Mouse (Mus musculus): ENCODE measurements at regions not wholly inside any gene's neighbourhood (a gene's known extent, or its start where the extent isn't known, plus 50 kb on each side); places are given as distances from the start of the nearest gene placed in this dataset.
"Not testable (repeated sequence)": the region's sequence is repeated elsewhere in the genome, so short reads cannot be mapped to it uniquely, and the experiment has no call there.

GRCm38 (mm10) chr8:20121391-20121909 lies 218.3 kb downstream of the Gm31371 start:
- in situ Hi-C loops (cut with MboI, MseI) = loop anchor here (5.0 to 10.0 kb wide), 5 partner anchors 137 to 426 kb away; no protein-coding TSS in a partner anchor

GRCm38 (mm10) chr8:20122067-20122925 lies 219.1 kb downstream of the Gm31371 start:
- in situ Hi-C loops (cut with MboI, MseI) = loop anchor here (5.0 to 10.0 kb wide), 5 partner anchors 137 to 425 kb away; no protein-coding TSS in a partner anchor

DNA sequence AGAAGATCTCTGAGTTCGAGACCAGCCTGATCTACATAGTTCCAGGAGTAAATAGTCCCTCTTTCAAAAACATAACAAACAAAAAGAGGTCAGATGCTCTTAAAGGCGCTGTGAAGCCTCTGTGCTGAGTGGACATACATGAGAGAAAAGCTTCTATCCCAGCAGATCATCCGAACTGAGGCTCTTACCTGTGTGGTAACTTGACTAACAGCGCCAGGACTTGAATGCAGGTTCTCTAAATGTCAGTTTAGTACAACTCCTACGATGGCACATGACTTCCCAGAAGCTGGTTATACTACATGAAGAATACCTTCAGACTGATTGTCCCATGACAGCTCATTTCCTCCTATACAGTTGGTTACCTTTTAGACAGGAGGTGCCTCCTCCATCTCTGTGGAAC lies 220.4 kb downstream of the Gm31371 start:
- in situ Hi-C loops (cut with MboI, MseI) = loop anchor here (5.0 to 10.0 kb wide), 5 partner anchors 139 to 424 kb away; no protein-coding TSS in a partner anchor

- in situ Hi-C loops (cut with MboI, MseI) = loop anchor here (5.0 to 10.0 kb wide), 2 partner anchors 147 to 269 kb away; no protein-coding TSS in a partner anchor
Observed at GRCm38 (mm10) chr8:20135626-20136025, 227.4 kb downstream of the Gm15319 start.

DNA sequence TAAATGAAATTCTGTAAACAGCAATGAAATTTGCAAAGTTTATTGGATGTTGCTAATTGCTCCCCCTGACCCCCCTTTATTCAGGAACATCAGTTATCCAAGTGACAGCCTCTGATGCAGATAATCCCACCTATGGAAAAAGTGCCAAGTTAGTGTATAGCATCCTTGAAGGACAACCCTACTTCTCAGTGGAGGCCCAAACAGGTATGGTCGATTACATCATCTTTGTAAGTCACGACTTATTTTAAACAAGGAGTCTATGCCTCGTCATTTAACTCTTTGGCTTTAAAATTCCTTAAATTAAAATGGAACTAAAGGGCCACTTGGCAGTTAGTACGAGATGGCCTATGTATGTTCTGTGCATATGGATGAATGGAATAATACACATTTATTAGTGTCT lies 217.6 kb downstream of the Gm15319 start:
- in situ Hi-C loops (cut with MboI, MseI) = not testable (repeated sequence)

DNA sequence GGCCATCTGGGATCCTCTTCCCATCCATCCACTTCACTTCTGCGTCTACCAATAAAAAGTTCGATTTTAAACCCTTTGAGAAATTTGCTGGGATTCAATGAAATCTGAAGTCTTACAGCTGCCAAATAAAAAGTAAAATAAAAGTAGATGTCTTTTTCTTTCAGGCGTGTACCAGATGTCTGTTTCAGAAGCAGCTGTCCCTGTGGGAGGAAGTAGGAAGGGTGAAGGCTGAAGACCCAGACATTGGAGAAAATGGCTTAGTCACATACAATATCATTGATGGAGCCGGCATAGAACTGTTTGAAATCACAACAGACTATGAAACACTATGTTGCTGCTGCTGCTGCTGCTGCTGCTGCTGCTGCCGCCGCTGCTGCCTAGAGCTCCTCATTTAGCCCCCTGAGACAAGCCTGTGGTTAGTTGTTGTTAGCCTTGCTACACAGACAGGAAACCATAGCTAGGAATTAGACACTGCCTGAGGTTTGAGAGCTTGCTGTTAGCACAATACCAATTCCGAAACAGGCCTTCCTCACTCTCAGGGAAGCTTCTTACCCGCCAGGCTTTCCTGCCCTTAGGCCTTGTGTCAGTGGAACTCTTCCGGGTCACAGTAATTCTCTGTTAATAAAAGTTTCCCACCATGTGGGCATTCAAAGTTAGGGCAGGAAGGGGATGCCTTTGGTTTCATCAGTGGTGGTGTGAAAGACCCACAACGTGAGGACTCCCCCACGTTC lies 211.5 kb downstream of the Gm15319 start:
- in situ Hi-C loops (cut with MboI, MseI) = loop anchor here (10.0 kb wide), 3 partner anchors 113 to 433 kb away; no protein-coding TSS in a partner anchor

DNA sequence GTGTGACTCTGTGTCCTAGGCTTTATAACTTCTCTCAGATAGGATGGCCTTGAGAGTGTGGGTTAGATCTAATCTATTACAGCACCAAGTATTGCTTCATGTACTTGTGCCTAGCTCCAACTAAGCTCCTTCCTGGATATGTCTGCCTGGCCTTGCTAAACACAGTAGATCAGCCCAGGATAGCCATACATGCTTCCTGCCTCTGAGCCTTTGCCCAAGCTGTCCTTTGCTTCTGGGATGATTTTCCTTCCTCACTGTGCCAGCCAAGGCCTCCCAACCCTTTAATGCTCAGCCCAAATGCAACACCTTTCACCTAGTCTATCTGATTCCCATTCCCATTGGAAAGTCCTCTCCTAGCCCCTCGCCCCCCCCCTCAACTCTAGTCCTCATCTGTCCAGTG lies 208.9 kb downstream of the Gm15319 start:
- in situ Hi-C loops (cut with MboI, MseI) = loop anchor here (10.0 kb wide), 3 partner anchors 111 to 431 kb away; no protein-coding TSS in a partner anchor
